32 mouse cellular contexts compared by ENCODE assay signal in genomic region chr3:131818806-131819205, GRCm38 (mm10).
"Had no signal": no experiment of that assay in that cellular context is flagged by ENCODE, and none has a peak within 500 bp of the region (broad histone marks: within the 10 kb centered on the region; RNA-seq: fewer than 3 reads in every experiment).

No protein-coding gene starts in this region.

- H3K4me2 ChIP-seq: limb, embryonic 12.5 days; limb, embryonic 13.5 days; limb, embryonic 15.5 days; liver, embryonic 11.5 days; liver, embryonic 12.5 days; liver, embryonic 13.5 days; liver, embryonic 15.5 days; lung, embryonic 14.5 days; lung, embryonic 15.5 days; midbrain, embryonic 11.5 days; midbrain, embryonic 12.5 days; midbrain, embryonic 13.5 days; midbrain, embryonic 15.5 days; neural tube, embryonic 12.5 days had no signal

- H3K4me1 ChIP-seq: limb, embryonic 10.5 days; limb, embryonic 12.5 days; limb, embryonic 13.5 days; limb, embryonic 15.5 days; liver, embryonic 12.5 days; liver, embryonic 13.5 days; liver, embryonic 15.5 days; lung, embryonic 15.5 days; megakaryocyte, embryonic 14.5 days; midbrain, embryonic 10.5 days; midbrain, embryonic 12.5 days; midbrain, embryonic 13.5 days; midbrain, embryonic 15.5 days; neural tube, embryonic 12.5 days had no signal

- H3K9ac ChIP-seq: limb, embryonic 12.5 days; limb, embryonic 13.5 days; limb, embryonic 15.5 days; liver, embryonic 12.5 days; liver, embryonic 13.5 days; liver, embryonic 14.5 days; liver, embryonic 15.5 days; liver, postnatal 0 days; lung, embryonic 14.5 days; lung, embryonic 15.5 days; midbrain, embryonic 12.5 days; midbrain, embryonic 13.5 days; midbrain, embryonic 15.5 days; neural tube, embryonic 12.5 days had no signal

- H3K9me3 ChIP-seq: limb, embryonic 10.5 days; limb, embryonic 12.5 days; limb, embryonic 13.5 days; limb, embryonic 15.5 days; liver, embryonic 12.5 days; liver, embryonic 13.5 days; liver, embryonic 15.5 days; lung, embryonic 15.5 days; megakaryocyte, embryonic 14.5 days; midbrain, embryonic 10.5 days; midbrain, embryonic 12.5 days; midbrain, embryonic 13.5 days; midbrain, embryonic 15.5 days; neural tube, embryonic 12.5 days had no signal

- H3K27ac ChIP-seq: limb, embryonic 10.5 days; limb, embryonic 12.5 days; limb, embryonic 13.5 days; limb, embryonic 15.5 days; liver, embryonic 12.5 days; liver, embryonic 13.5 days; liver, embryonic 14.5 days; liver, embryonic 15.5 days; lung, embryonic 15.5 days; macrophage; midbrain, embryonic 10.5 days; midbrain, embryonic 12.5 days; midbrain, embryonic 13.5 days; midbrain, embryonic 15.5 days; neural tube, embryonic 12.5 days had no signal

- H3K36me3 ChIP-seq: limb, embryonic 10.5 days; limb, embryonic 12.5 days; limb, embryonic 13.5 days; limb, embryonic 15.5 days; liver, embryonic 12.5 days; liver, embryonic 13.5 days; liver, embryonic 15.5 days; lung, embryonic 15.5 days; midbrain, embryonic 10.5 days; midbrain, embryonic 12.5 days; midbrain, embryonic 13.5 days; midbrain, embryonic 15.5 days; neural tube, embryonic 12.5 days had no signal

- ATAC-seq: liver, embryonic 12.5 days; liver, postnatal 0 days; lung, postnatal 0 days; midbrain, embryonic 13.5 days; midbrain, embryonic 15.5 days; midbrain, embryonic 16.5 days had no signal

- H3K27me3 ChIP-seq: limb, embryonic 12.5 days; limb, embryonic 15.5 days; liver, embryonic 12.5 days; liver, embryonic 13.5 days; liver, embryonic 15.5 days; lung, embryonic 15.5 days; megakaryocyte, embryonic 14.5 days; midbrain, embryonic 12.5 days; midbrain, embryonic 13.5 days; midbrain, embryonic 15.5 days; neural tube, embryonic 12.5 days had no signal

- DNase-seq: left cerebral cortex, postnatal 4 days; liver; liver, embryonic 13.5 days; liver, postnatal 0 days; lung, adult 18-20 months; lung, adult 2 months; lung, embryonic 14.5 days; lung, postnatal 10 days; lung, postnatal 14 days; lung, postnatal 36 days; lung, postnatal 4 days; midbrain, embryonic 14.5 days had no signal

- H3K4me3 ChIP-seq: limb, embryonic 10.5 days; limb, embryonic 12.5 days; limb, embryonic 13.5 days; limb, embryonic 15.5 days; liver, embryonic 12.5 days; liver, embryonic 13.5 days; liver, embryonic 15.5 days; lung, embryonic 15.5 days; megakaryocyte, embryonic 14.5 days; midbrain, embryonic 10.5 days; midbrain, embryonic 12.5 days; midbrain, embryonic 13.5 days; midbrain, embryonic 15.5 days; myocyte; neural tube, embryonic 12.5 days had no signal
